Mouse (Mus musculus) cerebellum, adult 2 months (tissue): ENCODE results near the gene Kdf1. TPM values are rescaled to one million over a fixed set of nuclear protein-coding genes. Genes with fewer than 3 reads are reported as not detected.

ENCODE experiments used
- DNase-seq, 2 experiments: peaks; one replicate each; pipeline ENCODE4 v3.0.0; 2021
- H3K27ac ChIP-seq: fragments of 200-500 bp; 2 replicates; pipeline ENCODE4 v1.5.1; 2012; ENCODE audit warnings: low read length, control low read depth, inconsistent platforms; ENCODE audit not compliant: insufficient read depth
- H3K27me3 ChIP-seq: fragments of 200-500 bp; 2 replicates; pipeline ENCODE4 v1.6.1; 2012; ENCODE audit warnings: inconsistent platforms, mild to moderate bottlenecking, low read length, moderate library complexity; ENCODE audit not compliant: control insufficient read depth, insufficient read depth
- H3K4me1 ChIP-seq: fragments of 200-500 bp; 2 replicates; pipeline ENCODE4 v1.6.1; 2011; ENCODE audit warnings: low read length; ENCODE audit not compliant: control insufficient read depth, insufficient read depth
- H3K4me3 ChIP-seq: fragments of 200-500 bp; replicated peaks from 2 replicates; pipeline ENCODE3; 2011; ENCODE audit warnings: mild to moderate bottlenecking, low read depth, low read length, control low read depth; ENCODE audit not compliant: insufficient read depth
- CTCF ChIP-seq: fragments of 200-500 bp; IDR thresholded peaks from 2 replicates; pipeline ENCODE4 v1.5.1; 2011; ENCODE audit warnings: low read depth, mild to moderate bottlenecking, control low read depth, low read length, moderate library complexity, borderline replicate concordance; ENCODE audit not compliant: insufficient read depth
- POLR2A ChIP-seq: fragments of 200-500 bp; IDR thresholded peaks from 2 replicates; pipeline ENCODE4 v1.6.1; 2011; ENCODE audit warnings: low read length, control low read depth, borderline replicate concordance; ENCODE audit not compliant: insufficient read depth
- WGBS: fragments of 180-500 bp; shearing (Covaris S2); methylation state at CpG from one replicate; pipeline ENCODE4 v1.1.7; 2018; 5-methylcytosine and 5-hydroxymethylcytosine counted together
- polyA plus RNA-seq: library from polyadenylated mRNA; depleted of rRNA; stranded (reverse); fragments of >200 nt; gene quantifications from 2 replicates; pipeline ENCODE4 v1.2.3, GENCODE M21; 2012

The Kdf1 gene
- polyA plus RNA-seq, 1 experiment, result not detected

- Histone ChIP-seq H3K27ac (no peak overlapping the region), H3K4me1 (no peaks in the 10 kb centered on the region), H3K4me3 (no peak overlapping the region), H3K27me3 (no peaks in the 10 kb centered on the region)
- 64% methylated on average over 4 of the region's 4 CpGs for WGBS
- no peak for DNase-seq
- no peak for TF ChIP-seq CTCF
- no peak for TF ChIP-seq POLR2A
Observed at GRCm38 (mm10) chr4:133481488-133481887, 37.3 kb upstream of the Kdf1 start.

- Histone ChIP-seq H3K4me3 (no peak overlapping the region), H3K27ac (no peak overlapping the region), H3K4me1 (no peaks in the 10 kb centered on the region), H3K27me3 (no peaks in the 10 kb centered on the region)
- DNase-seq, result no peak
- 85% methylated on average over 3 of the region's 3 CpGs for WGBS
- TF ChIP-seq POLR2A, result no peak
- no peak for TF ChIP-seq CTCF
Observed at GRCm38 (mm10) chr4:133482479-133482878, 36.3 kb upstream of the Kdf1 start.

GRCm38 (mm10) chr4:133484266-133485025 is 34.3 kb upstream of the Kdf1 start:
- no peak for TF ChIP-seq CTCF
- TF ChIP-seq POLR2A, result no peak
- H3K4me3 ChIP-seq, result no peak overlapping the region
- 15% methylated on average over 22 of the region's 22 CpGs for WGBS
- DNase-seq, result no peak
- H3K27ac ChIP-seq, result no peak overlapping the region
- H3K4me1 ChIP-seq, result peaks cover 3% of the 10 kb centered on the region; the same call in 1 of the 2 replicates
- H3K27me3 ChIP-seq, result no peaks in the 10 kb centered on the region

GRCm38 (mm10) chr4:133485691-133486425 is 32.9 kb upstream of the Kdf1 start:
- no peak overlapping the region for H3K27ac ChIP-seq
- TF ChIP-seq POLR2A (no peak), CTCF (no peak)

GRCm38 (mm10) chr4:133486673-133487357 is 31.9 kb upstream of the Kdf1 start:
- Histone ChIP-seq H3K4me1 (peaks cover 3% of the 10 kb centered on the region; the same call in 1 of the 2 replicates), H3K27ac (no peak overlapping the region), H3K27me3 (no peaks in the 10 kb centered on the region), H3K4me3 (no peak overlapping the region)
- 83% methylated on average over 26 of the region's 26 CpGs for WGBS
- no peak for TF ChIP-seq CTCF
- TF ChIP-seq POLR2A, result no peak
- DNase-seq, result no peak

More at GRCm38 (mm10) chr4:133485691-133486425, 32.9 kb upstream of the Kdf1 start:
- Histone ChIP-seq H3K4me3 (no peak overlapping the region), H3K27me3 (no peaks in the 10 kb centered on the region), H3K4me1 (peaks cover 3% of the 10 kb centered on the region; the same call in 1 of the 2 replicates)
- DNase-seq, result no peak
- WGBS, result 68% methylated on average over 28 of the region's 28 CpGs

- Histone ChIP-seq H3K4me1 (peaks cover 6% of the 10 kb centered on the region; the same call in 1 of the 2 replicates), H3K4me3 (no peak overlapping the region), H3K27ac (no peak overlapping the region), H3K27me3 (no peaks in the 10 kb centered on the region)
- TF ChIP-seq CTCF (no peak), POLR2A (no peak)
- no peak for DNase-seq
- WGBS, result 66% methylated on average over 20 of the region's 20 CpGs
Observed at GRCm38 (mm10) chr4:133488619-133489392, 30.0 kb upstream of the Kdf1 start.

- H3K4me1 ChIP-seq, result peaks cover 6% of the 10 kb centered on the region
- WGBS, result 37% methylated on average over 4 of the region's 4 CpGs
Observed at GRCm38 (mm10) chr4:133489489-133490245, 29.1 kb upstream of the Kdf1 start.

More at GRCm38 (mm10) chr4:133489489-133490245, 29.1 kb upstream of the Kdf1 start:
- Histone ChIP-seq H3K4me3 (no peak overlapping the region), H3K27ac (no peak overlapping the region), H3K27me3 (no peaks in the 10 kb centered on the region)
- no peak for DNase-seq
- TF ChIP-seq POLR2A, result no peak
- TF ChIP-seq CTCF, result no peak
